Mouse (Mus musculus): ENCODE data around the gene Hspg2. TPM values are rescaled to one million over a fixed set of nuclear protein-coding genes. Genes with fewer than 3 reads are reported as not detected.

Hspg2 gene
- polyA plus RNA-seq, 1 experiment from 2014 or later: 18.6 TPM

- no peak overlapping the region for H3K27ac ChIP-seq (ENCODE audit: low read depth, low read length)
- H3K27me3 ChIP-seq (ENCODE audit: control insufficient read depth, insufficient read depth, low read length): no peaks in the 10 kb centered on the region
- WGBS: 78% methylated on average over 14 of the region's 14 CpGs
- no peaks in the 10 kb centered on the region for H3K9me3 ChIP-seq (ENCODE audit: control insufficient read depth, low read length)
- no peak overlapping the region for H3K9ac ChIP-seq (ENCODE audit: low read length)
- H3K4me2 ChIP-seq (ENCODE audit: low read depth): no peak overlapping the region
- DNase-seq (ENCODE audit: low spot score) (no peak), ATAC-seq (ENCODE audit: insufficient read depth, low FRiP score, low TSS enrichment) (no peak)
- H3K4me1 ChIP-seq (ENCODE audit: control insufficient read depth, insufficient read depth, low read length): no peaks in the 10 kb centered on the region
- peaks cover 2% of the 10 kb centered on the region for H3K36me3 ChIP-seq (ENCODE audit: control insufficient read depth, insufficient read depth, low read length)
- no peak overlapping the region for H3K4me3 ChIP-seq (ENCODE audit: low read depth, low read length)
Measured at GRCm38 (mm10) chr4:137540356-137540755, 71.8 kb downstream of the Hspg2 start.

- Histone ChIP-seq H3K4me2 (ENCODE audit: low read depth) (no peak overlapping the region), H3K27ac (ENCODE audit: low read depth, low read length) (no peak overlapping the region), H3K4me3 (ENCODE audit: low read depth, low read length) (no peak overlapping the region), H3K36me3 (ENCODE audit: control insufficient read depth, insufficient read depth, low read length) (peaks cover 4% of the 10 kb centered on the region), H3K9ac (ENCODE audit: low read length) (no peak overlapping the region), H3K9me3 (ENCODE audit: control insufficient read depth, low read length) (no peaks in the 10 kb centered on the region), H3K27me3 (ENCODE audit: control insufficient read depth, insufficient read depth, low read length) (no peaks in the 10 kb centered on the region), H3K4me1 (ENCODE audit: control insufficient read depth, insufficient read depth, low read length) (no peaks in the 10 kb centered on the region)
- WGBS: 90% methylated on average over 10 of the region's 10 CpGs
- DNase-seq (ENCODE audit: low spot score) (no peak), ATAC-seq (ENCODE audit: insufficient read depth, low FRiP score, low TSS enrichment) (no peak)
Measured at GRCm38 (mm10) chr4:137542968-137543367, 74.4 kb downstream of the Hspg2 start.

DNA sequence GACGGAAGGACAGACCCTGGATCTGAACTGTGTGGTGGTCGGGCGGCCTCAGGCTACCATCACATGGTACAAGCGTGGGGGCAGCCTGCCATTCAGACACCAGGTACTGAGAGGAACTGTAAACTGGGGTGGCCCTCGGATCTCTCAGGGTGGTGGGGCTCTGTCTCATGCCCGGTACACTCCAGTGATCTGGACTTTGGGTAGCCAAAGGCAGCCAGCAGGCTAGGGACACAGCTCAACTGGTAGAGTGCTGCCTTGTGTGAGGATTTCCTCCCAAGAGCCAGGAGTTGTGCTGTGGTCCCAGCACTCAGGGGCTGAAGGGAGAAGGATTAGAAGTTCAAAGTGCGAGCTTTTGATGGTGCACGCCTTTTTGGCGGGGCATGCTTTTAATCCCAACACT, 77.0 kb downstream of the Hspg2 start:
- H3K4me2 ChIP-seq (ENCODE audit: low read depth): no peak overlapping the region
- ATAC-seq (ENCODE audit: insufficient read depth, low FRiP score, low TSS enrichment): no peak
- DNase-seq (ENCODE audit: low spot score): no peak
- H3K36me3 ChIP-seq (ENCODE audit: control insufficient read depth, insufficient read depth, low read length): peaks cover 6% of the 10 kb centered on the region
- no peaks in the 10 kb centered on the region for H3K4me1 ChIP-seq (ENCODE audit: control insufficient read depth, insufficient read depth, low read length)
- H3K4me3 ChIP-seq (ENCODE audit: low read depth, low read length): no peak overlapping the region
- no peak overlapping the region for H3K27ac ChIP-seq (ENCODE audit: low read depth, low read length)
- 92% methylated on average over 9 of the region's 9 CpGs for WGBS
- no peak overlapping the region for H3K9ac ChIP-seq (ENCODE audit: low read length)
- no peaks in the 10 kb centered on the region for H3K9me3 ChIP-seq (ENCODE audit: control insufficient read depth, low read length)
- H3K27me3 ChIP-seq (ENCODE audit: control insufficient read depth, insufficient read depth, low read length): no peaks in the 10 kb centered on the region

DNA sequence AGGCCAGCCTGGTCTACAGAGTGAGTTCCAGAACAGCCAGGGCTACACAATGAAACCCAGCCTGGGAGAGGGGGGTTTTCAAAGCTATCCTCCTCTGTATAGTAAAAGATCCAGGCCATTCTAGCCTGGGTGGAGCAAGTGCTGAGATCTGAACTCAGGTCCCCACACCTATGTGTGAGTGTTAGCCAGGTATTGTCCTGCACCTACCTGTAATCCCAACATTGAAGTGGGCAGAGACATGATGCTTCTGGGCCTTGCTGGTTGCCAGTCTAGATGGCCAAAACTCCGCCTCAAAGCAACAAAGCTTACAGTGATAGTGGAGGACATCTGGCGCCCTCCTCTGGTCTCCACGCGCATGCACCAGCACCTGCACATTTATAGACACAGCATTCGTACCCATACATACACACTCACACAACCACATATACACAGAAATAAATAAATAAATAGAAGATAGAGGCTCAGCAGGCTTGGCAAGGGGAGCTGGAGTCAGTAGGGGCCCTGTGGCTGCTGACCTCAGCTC, 77.5 kb downstream of the Hspg2 start:
- DNase-seq (ENCODE audit: low spot score): peak; percentile 66
- ATAC-seq (ENCODE audit: insufficient read depth, low FRiP score, low TSS enrichment): no peak

GRCm38 (mm10) chr4:137553466-137553865, 84.9 kb downstream of the Hspg2 start:
- peaks cover 10% of the 10 kb centered on the region for H3K36me3 ChIP-seq (ENCODE audit: control insufficient read depth, insufficient read depth, low read length)
- H3K4me1 ChIP-seq (ENCODE audit: control insufficient read depth, insufficient read depth, low read length): no peaks in the 10 kb centered on the region
- no peak overlapping the region for H3K9ac ChIP-seq (ENCODE audit: low read length)
- H3K27ac ChIP-seq (ENCODE audit: low read depth, low read length): no peak overlapping the region
- ATAC-seq (ENCODE audit: insufficient read depth, low FRiP score, low TSS enrichment) (no peak), DNase-seq (ENCODE audit: low spot score) (no peak)
- no peaks in the 10 kb centered on the region for H3K27me3 ChIP-seq (ENCODE audit: control insufficient read depth, insufficient read depth, low read length)
- H3K4me2 ChIP-seq (ENCODE audit: low read depth): no peak overlapping the region
- H3K9me3 ChIP-seq (ENCODE audit: control insufficient read depth, low read length): no peaks in the 10 kb centered on the region
- 94% methylated on average over 17 of the region's 17 CpGs for WGBS
- H3K4me3 ChIP-seq (ENCODE audit: low read depth, low read length): no peak overlapping the region

More for the DNA sequence above, 77.5 kb downstream of the Hspg2 start:
- Histone ChIP-seq H3K27me3 (ENCODE audit: control insufficient read depth, insufficient read depth, low read length) (no peaks in the 10 kb centered on the region), H3K9ac (ENCODE audit: low read length) (no peak overlapping the region), H3K9me3 (ENCODE audit: control insufficient read depth, low read length) (no peaks in the 10 kb centered on the region), H3K4me3 (ENCODE audit: low read depth, low read length) (no peak overlapping the region), H3K36me3 (ENCODE audit: control insufficient read depth, insufficient read depth, low read length) (peaks cover 8% of the 10 kb centered on the region), H3K4me2 (ENCODE audit: low read depth) (no peak overlapping the region), H3K4me1 (ENCODE audit: control insufficient read depth, insufficient read depth, low read length) (no peaks in the 10 kb centered on the region), H3K27ac (ENCODE audit: low read depth, low read length) (no peak overlapping the region)
- 61% methylated on average over 5 of the region's 5 CpGs for whole genome bisulfite sequencing

DNA sequence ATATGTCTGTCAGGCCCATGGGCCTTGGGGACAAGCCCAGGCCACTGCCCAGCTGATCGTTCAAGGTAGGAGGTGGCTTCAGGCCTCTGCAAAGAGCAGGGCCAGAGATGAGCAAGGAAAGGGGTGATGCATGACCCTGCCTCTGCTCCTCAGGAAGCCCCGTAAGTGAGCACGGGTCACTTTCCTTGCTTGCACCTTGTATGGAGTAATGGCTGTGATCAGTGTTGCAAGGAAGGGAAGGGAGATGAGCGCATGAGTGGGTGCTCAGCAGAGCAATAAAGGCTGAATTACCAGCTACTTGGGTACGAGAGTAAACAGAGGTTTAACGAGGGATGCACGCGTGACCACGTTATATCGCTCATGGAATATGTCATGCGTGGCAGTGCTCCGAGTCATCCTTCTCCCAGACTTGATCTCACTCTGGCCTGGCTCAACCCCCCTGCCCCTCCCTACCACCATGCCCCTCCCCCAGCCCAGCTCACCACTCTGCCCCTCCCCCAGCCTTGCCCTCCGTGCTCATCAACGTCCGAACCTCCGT, 88.2 kb downstream of the Hspg2 start:
- Histone ChIP-seq H3K9ac (ENCODE audit: low read length) (no peak overlapping the region), H3K4me1 (ENCODE audit: control insufficient read depth, insufficient read depth, low read length) (no peaks in the 10 kb centered on the region), H3K27ac (ENCODE audit: low read depth, low read length) (no peak overlapping the region), H3K27me3 (ENCODE audit: control insufficient read depth, insufficient read depth, low read length) (no peaks in the 10 kb centered on the region), H3K9me3 (ENCODE audit: control insufficient read depth, low read length) (no peaks in the 10 kb centered on the region), H3K4me3 (ENCODE audit: low read depth, low read length) (no peak overlapping the region), H3K36me3 (ENCODE audit: control insufficient read depth, insufficient read depth, low read length) (peaks cover 7% of the 10 kb centered on the region), H3K4me2 (ENCODE audit: low read depth) (no peak overlapping the region)
- WGBS: 90% methylated on average over 16 of the region's 16 CpGs
- ATAC-seq (ENCODE audit: insufficient read depth, low FRiP score, low TSS enrichment) (no peak), DNase-seq (ENCODE audit: low spot score) (no peak)

DNA sequence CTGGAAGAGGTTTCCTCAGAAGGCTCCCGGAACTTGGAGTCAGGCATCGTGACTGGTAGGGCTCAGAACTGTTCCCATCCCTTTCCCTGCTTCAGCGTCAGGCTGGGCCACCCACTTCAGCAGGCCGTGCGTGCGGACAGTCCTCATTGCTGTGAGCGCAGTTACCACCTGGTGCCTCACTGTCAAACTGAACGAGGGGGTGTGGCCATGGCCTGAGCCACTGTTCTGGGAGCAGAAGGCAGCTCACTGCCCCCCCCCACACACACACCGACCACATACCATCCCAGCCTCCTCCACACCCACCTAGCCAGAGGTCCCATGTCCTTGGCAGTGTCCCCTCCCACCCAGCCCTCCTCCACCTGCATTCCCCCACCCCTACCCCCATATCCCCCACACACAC, 101.3 kb downstream of the Hspg2 start:
- Histone ChIP-seq H3K4me3 (ENCODE audit: low read depth, low read length) (no peak overlapping the region), H3K4me2 (ENCODE audit: low read depth) (no peak overlapping the region), H3K9me3 (ENCODE audit: control insufficient read depth, low read length) (no peaks in the 10 kb centered on the region), H3K27me3 (ENCODE audit: control insufficient read depth, insufficient read depth, low read length) (no peaks in the 10 kb centered on the region), H3K36me3 (ENCODE audit: control insufficient read depth, insufficient read depth, low read length) (0 out of 2 replicates have a peak, but pooled peaks cover 2% of the 10 kb centered on the region), H3K27ac (ENCODE audit: low read depth, low read length) (no peak overlapping the region), H3K4me1 (ENCODE audit: control insufficient read depth, insufficient read depth, low read length) (no peaks in the 10 kb centered on the region), H3K9ac (ENCODE audit: low read length) (no peak overlapping the region)
- WGBS: 78% methylated on average over 9 of the region's 9 CpGs
- ATAC-seq (ENCODE audit: insufficient read depth, low FRiP score, low TSS enrichment) (no peak), DNase-seq (ENCODE audit: low spot score) (no peak)

GRCm38 (mm10) chr4:137574469-137574868, 105.9 kb downstream of the Hspg2 start, which contains the start of gene Ldlrad2:
Ldlrad2 (minus strand) TSS chr4:137574569.
- H3K9me3 ChIP-seq (ENCODE audit: control insufficient read depth, low read length): no peaks in the 10 kb centered on the region
- 86% methylated on average over 10 of the region's 10 CpGs for WGBS

DNA sequence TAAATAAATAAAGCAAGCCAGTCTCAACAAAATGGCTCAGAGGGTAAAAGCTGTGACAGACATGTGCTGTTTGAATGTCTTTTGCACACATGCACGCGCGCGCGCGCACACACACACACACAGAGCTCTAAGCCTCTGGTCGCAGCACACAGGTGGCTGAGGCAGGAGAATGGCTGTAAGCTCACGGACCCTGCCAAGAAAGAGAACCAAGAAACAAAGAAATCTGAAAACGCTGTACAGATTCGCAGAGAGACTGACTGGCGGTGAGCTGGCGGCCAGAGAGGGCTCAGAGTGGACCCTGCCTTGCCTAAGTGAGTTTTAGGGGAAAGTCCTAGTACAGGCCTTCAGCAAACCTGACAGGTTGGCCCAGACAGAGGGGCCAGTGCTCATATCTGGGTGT, 108.9 kb downstream of the Hspg2 start:
- Histone ChIP-seq H3K4me1 (ENCODE audit: control insufficient read depth, insufficient read depth, low read length) (no peaks in the 10 kb centered on the region), H3K27ac (ENCODE audit: low read depth, low read length) (no peak overlapping the region), H3K9ac (ENCODE audit: low read length) (no peak overlapping the region), H3K9me3 (ENCODE audit: control insufficient read depth, low read length) (no peaks in the 10 kb centered on the region), H3K4me3 (ENCODE audit: low read depth, low read length) (no peak overlapping the region), H3K4me2 (ENCODE audit: low read depth) (no peak overlapping the region), H3K27me3 (ENCODE audit: control insufficient read depth, insufficient read depth, low read length) (peaks cover 5% of the 10 kb centered on the region; the same call in 1 of the 2 replicates), H3K36me3 (ENCODE audit: control insufficient read depth, insufficient read depth, low read length) (no peaks in the 10 kb centered on the region)
- ATAC-seq (ENCODE audit: insufficient read depth, low FRiP score, low TSS enrichment): no peak
- WGBS: 97% methylated on average over 12 of the region's 12 CpGs
- no peak for DNase-seq (ENCODE audit: low spot score)

More at GRCm38 (mm10) chr4:137574469-137574868, 105.9 kb downstream of the Hspg2 start, which contains the start of gene Ldlrad2:
- Histone ChIP-seq H3K27ac (ENCODE audit: low read depth, low read length) (no peak within 1 kb of the TSS), H3K9ac (ENCODE audit: low read length) (no peak within 1 kb of the TSS), H3K27me3 (ENCODE audit: control insufficient read depth, insufficient read depth, low read length) (peaks cover 5% of the 10 kb centered on the region; the same call in 1 of the 2 replicates), H3K4me2 (ENCODE audit: low read depth) (no peak within 1 kb of the TSS), H3K36me3 (ENCODE audit: control insufficient read depth, insufficient read depth, low read length) (no peaks in the 10 kb centered on the region), H3K4me3 (ENCODE audit: low read depth, low read length) (no peak within 1 kb of the TSS), H3K4me1 (ENCODE audit: control insufficient read depth, insufficient read depth, low read length) (no peaks in the 10 kb centered on the region)
- DNase-seq (ENCODE audit: low spot score) (no peak), ATAC-seq (ENCODE audit: insufficient read depth, low FRiP score, low TSS enrichment) (no peak)
